Mouse (Mus musculus) kidney, postnatal 10 days (tissue): ENCODE data around the gene Gk.
A peak's percentile ranks its signal among the peaks of the same experiment; 100 is the strongest.

Experiments
- DNase-seq: peaks from one replicate; pipeline ENCODE4 v3.0.0; 2021; ENCODE audit warnings: mixed read lengths

The Gk gene

DNA sequence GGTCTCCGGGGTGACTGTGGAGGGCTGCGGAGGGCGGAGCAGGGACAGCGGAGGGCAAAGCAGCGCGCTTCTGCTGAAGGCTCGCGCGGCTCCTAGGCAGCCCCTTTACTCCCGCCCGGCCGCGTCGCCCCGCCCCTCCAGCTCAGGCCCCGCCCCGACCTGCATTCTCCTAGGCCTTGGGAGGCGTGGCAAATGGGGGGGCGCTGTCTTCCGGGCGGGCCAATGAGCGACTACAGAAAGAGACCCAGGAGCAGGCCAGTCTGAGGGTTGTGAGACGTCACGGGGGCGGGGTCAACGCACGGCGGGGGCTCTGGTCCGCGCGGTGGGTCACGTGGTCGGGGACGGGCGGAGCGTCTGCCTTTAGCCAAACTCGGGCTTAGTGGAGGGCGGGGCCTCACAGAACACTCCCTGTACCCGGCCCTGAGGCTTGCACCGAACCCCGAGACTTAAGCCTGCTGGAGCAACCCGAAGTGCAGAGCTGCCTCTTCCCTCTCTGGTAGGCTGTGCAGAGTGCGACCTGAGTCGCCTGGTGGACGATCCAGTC is at the start of gene Gk:
Gk (minus strand) TSS at position 276 of the 544 bp plus-strand sequence.
- peak; percentile 98 for DNase-seq

DNA sequence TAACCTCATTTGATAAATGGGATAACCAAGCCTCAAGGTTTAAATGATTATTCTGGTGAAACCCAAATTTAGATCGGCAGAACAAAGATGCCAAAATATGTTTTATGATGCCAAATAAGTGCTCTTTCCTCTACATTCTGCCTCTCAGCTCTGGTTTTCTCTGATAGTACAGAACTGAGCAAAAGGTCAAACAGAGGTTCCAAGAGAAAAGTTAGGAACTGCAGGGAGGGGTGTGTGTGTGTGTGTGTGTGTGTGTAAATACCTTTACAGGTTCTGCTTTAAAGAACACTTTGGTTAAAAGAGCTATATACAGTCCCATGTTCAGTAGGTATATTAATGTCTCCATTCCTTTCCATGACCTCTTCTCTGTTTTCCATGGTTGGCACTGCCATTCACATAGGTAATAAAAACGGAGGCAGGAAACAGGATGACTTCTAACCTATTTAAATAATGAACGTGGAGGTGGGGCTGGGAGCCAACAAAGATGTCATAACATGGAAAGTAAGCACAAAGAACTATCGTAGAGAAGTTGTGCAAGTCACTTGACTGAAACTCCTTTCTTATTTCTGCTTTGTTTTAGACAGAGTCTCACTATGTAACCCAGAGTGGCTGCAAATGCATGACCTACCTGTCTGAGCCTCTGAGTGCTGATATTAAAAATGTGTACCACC is 28.2 kb upstream of the Gk start:
- DNase-seq = no peak

DNA sequence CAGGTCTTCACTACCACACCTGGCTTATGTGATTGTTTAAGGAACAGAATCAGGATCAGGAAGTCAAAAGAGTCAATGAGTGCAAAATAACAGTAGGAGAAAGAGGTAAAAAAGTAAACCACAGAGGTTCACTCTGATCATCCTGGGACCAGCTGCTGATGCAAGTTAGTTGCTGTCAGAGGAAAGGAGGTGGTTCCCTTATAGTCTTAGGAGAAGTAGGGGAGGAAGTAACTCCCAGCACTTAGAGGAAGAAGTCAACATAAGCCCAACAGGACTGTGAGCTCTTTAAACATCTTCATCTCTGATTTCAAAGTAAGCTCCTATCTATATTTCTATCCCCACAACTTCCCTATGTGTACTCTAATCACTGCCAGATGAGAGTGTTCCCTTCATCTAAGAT is 26.4 kb upstream of the Gk start:
- DNase-seq = no peak

DNA sequence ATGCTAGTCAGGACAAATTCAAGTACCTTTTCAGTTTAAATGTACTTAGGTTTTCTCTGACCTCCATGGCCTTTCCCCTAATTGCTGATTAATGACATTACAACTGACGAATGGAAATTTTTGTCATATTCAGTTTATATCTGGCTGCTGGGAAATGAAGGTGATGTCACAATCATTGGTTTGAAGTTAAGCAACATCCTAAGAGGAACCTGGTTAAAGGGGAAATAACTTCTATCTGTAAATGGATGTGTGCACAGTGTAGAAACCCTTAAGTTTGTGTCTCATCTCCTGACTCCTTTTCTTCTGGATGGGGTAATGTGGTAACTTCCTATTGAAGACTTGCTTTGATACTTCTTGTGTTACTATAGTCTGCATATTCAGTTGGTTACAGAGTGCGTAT is 20.8 kb upstream of the Gk start:
- no peak for DNase-seq

DNA sequence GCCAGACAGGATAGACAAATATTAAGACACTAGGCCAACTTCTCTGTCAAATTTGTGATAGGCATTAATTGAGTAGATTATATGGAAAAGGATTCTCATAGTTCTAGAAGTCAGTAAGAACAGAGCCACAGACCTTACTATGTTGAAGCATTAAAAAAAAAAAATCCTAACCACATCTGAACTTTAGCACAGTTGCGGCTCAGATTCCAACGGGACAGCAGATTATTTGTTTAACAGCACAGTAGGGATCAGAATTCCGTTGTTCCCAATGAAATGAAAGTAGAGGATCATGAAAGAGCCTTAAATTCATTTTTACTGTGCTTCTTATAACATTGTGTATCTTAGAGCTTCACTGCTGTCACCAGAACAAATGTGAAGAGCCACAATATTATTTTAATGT is 1.7 kb upstream of the Gk start:
- DNase-seq = no peak

DNA sequence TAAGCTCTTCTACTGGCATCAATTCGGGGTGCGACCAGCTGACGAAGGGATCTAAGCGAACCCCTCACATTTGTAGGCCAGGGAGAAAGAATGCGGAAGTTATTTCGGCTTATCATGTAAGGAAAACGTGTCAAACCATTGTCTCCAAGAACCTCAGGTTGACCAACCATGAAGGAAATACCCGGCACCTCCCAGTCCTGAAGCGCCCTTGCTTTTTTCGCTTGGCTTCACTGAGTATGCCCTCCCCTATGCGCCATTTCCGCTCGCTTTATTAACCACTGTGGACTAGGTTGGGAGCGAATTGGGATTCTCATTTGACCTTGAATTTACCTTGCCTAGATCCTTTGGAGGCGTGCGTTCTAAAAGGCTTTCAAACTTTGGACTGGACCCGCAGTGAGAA is 522 bp upstream of the Gk start:
- DNase-seq = peak; percentile 68

DNA sequence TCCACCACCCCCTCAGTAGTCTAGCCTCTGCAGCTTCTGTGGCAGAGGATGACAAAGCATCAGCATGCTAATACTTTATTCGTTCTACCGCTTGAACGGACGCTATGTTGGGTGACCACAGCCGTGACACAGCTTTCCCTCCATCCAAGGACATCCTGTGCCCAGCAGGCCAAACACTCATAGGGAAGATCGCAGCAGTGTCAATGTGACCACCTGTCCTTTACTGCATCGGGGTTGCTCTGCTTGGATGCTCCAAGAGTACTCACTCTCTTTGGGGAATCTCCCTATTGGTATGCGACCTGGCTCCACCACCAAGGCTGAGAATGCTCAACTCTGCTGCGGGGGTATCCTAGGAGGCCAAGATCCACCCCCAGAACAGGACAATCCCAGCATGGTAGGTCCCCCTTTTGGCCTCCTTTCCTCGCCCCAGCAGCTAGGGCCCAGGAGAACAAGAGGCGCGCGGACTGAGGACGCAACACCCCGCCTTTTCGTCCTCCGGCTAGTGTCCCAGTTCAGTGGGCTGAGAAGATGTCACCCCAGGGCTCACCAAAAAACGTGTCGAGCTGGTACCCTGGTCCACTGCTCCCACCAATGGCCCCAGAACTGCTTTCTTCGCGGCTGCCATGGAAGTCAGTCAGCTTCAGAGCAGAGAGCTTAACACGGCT is 608 bp downstream of the Gk start:
- no peak for DNase-seq

DNA sequence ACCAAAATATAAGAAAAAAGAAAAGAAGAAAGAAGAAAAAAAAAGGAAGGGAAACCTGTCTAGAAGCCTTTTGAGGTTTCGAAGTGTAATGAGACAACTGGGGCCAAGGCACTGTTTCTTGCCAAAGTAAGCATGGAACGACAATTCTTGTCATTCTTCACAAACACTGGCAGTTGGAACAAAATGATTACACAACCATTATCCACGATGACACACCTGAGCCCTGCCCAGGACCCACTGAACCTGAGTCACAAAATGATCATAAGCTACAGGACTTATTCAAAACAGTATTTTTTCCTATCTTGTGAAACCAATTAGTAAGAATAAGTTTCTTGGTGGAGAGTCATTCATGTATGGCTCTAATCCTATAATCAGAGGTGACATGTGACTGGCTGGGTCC is 5.3 kb downstream of the Gk start:
- DNase-seq = no peak

DNA sequence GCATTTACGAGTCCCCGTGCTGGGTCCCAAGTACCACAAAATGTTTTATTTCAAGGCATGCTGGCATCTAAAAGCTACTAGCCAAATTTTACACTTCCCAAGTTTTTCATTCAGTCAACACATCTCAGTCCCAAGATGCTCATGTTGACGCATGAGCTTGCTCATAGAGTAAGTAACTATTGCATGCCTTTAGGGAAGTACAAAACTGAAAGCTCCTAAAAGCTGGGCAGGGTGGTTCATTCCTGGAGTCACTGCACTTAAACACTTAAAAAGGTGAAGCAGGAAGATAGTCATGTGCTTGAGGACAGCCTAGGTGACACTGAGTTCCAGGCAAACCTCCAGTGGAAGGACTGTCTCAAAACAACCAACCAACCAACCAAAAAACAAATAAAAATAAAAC is 5.9 kb downstream of the Gk start:
- DNase-seq = no peak

DNA sequence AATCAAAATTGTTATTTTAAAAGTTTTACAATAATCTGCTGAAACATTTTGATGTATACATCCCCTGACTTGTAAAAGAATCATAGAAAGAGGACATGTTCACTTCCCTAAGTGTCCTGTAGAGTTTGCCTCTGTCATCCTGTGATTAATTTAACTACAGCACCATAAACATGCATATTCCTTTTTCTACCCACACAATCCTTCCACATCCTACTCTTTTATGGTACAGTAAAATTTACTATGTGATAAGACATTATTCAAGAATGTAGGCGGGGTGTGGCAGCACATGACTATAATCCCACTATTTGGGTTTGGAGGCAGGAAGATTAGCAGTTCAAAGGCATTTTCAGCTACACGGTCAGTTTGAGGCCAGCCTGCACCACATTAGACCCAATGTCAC is 8.0 kb downstream of the Gk start:
- DNase-seq = no peak

DNA sequence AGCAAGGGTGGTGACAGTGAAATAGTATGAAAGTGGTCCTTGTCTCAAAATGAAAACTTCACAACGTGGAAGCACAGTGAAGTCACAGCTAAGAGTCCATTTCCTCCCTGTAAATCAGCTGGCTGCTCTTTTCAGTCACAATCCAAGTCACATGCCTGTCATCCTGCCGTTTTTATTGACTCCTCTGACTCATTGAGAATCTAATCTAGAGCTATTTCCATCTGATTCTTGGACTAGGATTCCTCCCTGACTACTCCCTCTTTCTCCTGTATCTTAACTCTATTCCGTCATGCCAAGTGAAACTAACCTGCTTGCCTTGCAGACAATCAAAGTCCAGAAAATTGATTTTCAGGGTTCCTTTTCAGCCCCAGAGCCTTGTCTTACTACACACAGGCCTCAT is 20.6 kb downstream of the Gk start:
- DNase-seq = no peak

DNA sequence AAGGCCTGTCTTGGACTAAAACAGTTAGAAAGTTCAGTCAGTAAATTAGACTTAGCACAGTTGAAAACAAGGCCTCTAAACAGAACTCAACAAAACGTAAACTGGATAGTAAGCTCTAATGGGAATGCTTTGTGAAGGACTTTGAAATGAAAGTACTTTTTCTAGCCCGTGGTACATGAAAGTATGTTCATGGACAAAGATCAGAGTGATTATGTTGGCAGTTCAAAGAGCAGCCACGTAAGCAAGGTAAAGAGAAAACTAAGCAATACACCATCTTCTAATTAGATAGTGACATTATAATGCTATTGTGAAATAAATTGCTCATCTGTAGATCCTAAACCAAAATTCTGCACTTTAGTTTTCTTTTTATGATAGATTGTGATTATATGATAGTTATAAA is 32.8 kb downstream of the Gk start:
- no peak for DNase-seq

DNA sequence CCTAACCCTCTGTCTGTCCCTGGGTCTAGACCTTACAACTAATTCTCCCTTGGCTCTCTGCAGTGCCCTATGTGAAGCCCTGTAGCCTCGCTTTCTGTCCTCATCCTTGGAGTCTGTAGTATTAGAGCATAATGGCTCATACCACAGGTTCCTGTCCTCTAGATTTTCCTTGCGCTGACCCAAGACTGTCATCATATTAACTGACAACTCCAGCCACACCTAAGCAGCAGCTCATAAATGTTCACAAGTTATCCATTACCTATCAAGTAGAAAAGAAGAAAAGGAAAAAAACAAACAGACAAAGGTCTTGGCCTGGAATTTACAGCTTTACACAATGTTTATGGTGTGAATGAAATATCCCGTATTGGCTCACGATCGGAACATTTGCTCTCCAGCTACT is 43.4 kb downstream of the Gk start:
- no peak for DNase-seq

DNA sequence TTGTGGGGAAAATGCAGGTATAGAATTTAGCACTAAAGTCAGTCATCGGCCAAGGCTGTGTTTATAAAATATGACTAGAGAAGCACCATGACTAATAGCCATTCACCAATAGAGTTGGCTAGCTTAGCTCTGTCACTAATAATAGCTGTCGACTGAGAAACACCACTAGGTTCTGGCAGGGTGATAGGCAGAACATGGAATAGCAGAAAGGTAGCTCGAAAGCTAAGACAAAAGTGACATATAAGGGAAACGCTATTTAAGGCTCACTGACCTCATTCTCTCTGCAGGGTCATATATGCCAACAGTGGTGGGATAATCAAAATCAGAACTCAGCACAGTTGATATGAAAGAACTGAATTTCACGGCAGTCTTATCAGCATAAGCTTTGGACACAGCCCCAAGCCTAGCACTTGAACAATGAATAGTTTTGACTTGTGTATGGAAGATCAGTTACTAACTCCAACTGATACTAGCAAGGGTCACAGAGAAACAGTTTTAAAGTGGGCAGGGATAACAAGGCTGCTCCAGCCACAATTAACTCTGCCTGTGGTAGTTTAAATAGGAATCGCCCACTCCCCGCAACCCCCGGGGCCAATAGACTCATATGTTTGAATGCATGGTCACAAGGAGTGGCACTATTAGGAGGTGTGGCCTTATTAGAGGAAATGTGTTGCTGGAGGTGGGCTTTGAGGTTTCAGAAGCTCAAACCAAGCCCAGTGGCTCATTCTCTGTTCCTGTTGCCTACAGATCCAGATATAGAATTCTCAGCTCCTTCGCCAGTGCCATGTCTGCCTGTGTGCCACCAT is 45.3 kb downstream of the Gk start:
- DNase-seq = no peak

DNA sequence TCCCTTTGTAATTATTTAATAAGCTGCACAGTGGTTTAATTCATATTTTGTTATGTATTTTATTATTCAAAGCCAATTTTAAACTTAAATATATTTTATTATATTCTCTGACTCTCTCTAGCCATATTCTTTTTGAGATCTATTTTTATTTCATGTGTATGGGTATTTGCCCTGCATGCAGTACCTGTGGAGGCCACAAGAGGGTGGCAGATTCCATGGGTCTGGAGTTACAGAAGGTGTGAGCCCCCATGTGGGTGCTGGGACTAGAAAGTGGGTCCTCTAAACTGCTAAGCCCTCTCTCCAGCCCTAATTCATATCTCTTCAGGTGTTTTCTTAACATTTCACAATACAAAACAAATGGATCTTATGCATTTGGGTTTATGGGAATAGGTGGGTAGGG is 55.4 kb downstream of the Gk start:
- peak; percentile 21 for DNase-seq

DNA sequence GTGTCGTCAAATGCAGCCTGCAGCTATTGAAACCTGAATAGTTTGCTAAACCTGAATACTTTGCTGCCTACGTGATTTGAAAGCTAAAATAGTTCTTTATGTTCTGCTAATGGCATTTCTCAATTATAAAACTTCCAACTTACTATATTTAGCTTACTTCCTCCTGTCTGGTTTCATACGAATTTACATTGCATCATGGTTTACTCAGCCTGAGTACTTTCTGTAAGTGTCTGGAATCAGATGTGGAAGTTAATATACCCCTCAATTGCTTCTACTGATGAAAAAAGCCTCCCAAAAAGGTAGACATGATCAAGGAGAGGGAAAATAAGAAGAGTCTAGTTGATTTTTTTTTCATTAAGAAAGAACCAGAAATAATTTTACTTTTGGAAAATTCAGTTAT is 66.2 kb downstream of the Gk start:
- DNase-seq = no peak

DNA sequence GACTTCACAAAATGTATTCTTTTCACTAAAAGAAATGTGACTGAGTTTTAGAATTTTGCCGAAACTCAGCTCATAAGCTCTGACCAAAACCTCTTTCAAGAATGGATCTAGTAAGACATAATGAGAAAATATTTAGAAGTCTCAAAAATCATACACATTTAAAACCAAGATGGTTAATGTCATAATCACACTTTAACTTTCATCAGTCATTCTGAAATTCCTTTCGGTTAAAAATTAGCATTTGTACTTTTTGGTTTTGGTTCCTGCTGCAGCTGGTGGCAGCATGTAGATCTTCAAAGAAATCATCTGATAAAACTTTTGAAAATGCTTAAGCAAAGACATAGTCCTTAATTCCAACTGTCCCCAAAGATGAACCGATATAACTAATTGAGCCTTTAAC is 70.9 kb downstream of the Gk start:
- DNase-seq = no peak

DNA sequence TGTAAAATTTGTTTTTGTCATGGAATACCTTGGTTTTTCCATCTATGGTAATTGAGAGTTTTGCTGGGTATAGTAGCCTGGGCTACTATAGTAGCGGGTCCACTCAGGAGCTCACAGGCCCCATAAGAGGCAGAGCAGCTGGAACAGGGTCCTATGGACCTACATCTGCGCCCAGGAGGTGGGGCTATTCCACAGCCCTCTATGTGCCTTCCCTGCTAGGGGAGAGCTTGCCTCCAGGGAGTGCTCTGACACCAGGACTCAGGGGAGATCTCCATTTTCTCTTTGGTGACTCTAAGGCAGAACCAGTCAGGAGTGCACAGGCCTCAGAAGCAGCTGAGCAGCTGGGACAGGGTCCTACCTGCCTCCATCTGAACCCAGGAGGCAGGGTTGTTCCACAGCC is 92.9 kb downstream of the Gk start:
- peak; percentile 6 for DNase-seq

DNA sequence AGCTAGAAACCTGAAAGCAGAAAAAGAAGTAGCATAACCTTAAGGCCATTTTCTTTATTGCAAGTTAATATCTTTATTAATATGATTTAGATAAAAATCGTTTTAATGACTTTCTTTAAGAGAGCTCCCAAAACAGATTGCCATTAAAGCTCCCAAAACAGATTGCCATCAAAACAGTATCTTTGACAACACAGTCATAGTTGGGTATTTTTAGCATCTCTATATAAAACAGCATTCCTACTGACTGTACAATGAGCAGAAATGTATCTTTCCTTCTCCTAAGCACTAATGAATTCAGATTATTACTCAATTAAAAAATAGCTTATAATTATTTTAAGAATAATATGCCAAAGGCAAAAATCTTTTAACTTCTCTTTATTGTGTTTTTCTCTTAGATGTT is 94.5 kb downstream of the Gk start:
- no peak for DNase-seq

DNA sequence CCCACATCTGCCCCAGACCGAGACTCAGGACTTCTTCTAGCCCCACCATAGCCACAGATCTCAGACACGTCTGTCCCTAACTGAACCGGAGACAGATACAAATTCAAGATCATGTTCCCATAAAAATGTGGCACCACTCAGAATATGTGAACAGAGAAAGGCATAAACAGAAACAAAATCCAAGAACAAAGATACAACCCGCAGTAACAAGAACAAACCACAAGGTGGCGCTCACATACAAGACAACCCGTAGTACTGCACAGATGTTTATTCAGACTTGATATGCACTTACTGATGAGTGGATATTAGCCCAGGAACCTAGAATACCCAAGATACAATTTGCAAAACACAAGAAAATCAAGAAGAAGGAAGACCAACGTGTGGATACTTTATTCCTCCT is 99.8 kb downstream of the Gk start:
- DNase-seq = peak; percentile 52
